Mouse (Mus musculus): Measurements from ENCODE around the gene Bace1. TPM values are rescaled to one million over a fixed set of nuclear protein-coding genes. Genes with fewer than 3 reads are reported as not detected.

Gene Bace1
- total and polyA plus RNA-seq, 2 experiments from 2014 or later: 46.4 to 77.3 TPM

DNA sequence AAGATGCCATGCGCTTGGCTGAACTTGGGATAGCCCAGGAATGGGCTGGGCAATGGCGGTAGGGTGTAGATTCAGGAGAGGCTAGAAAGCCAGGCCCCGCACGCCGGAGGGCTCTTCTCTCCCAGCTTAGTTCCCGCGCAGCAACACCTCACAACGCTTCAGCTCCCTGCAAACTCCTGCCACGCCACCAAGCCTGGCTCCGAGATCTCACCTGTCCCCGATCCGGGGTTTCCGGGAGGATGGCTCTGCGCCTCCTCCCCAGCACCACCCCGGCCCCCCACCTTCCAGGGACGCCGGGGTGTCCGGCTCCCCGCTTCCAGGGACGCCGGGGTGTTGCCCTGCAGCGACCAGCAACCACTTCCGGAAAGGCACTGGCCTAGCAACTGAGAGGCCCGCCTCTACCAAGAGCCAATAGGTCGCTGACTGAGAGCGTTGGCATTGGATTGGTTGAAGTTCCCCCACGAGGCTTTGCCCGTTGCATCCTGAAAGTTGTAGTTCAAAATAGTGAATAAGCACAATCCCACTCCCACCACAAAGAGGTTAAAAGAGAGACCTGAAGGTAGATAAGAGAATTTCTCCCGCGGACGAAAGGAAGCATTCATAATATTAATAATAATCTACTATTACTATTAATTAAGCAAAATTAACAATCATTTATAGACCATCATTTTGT is 10.0 kb upstream of the Bace1 start, which contains the start of gene Cep164:
Cep164 (minus strand) TSS at position 401 of the 673 bp plus-strand sequence.
- no peaks in the 10 kb centered on the region; the same call in 1 of the 2 replicates for H3K4me1 ChIP-seq (ENCODE audit: insufficient read depth, low read length)
- no peak for TF ChIP-seq CTCF (IDR thresholded peaks at IDR 0.05)
- ATAC-seq (ENCODE audit: low FRiP score) (peak; percentile 94), DNase-seq (ENCODE audit: low spot score) (peak; percentile 98)
- peak within 1 kb of the TSS; percentile 71 for H3K27ac ChIP-seq (ENCODE audit: low read depth, low read length)
- no peaks in the 10 kb centered on the region for H3K27me3 ChIP-seq (ENCODE audit: insufficient read depth, low read length)
- H3K4me2 ChIP-seq (ENCODE audit: low read depth, low read length, poor library complexity, severe bottlenecking): peak within 1 kb of the TSS; percentile 86
- H3K36me3 ChIP-seq (ENCODE audit: insufficient read depth, low read length): no peaks in the 10 kb centered on the region
- WGBS: under 1% methylated on average over 31 of the region's 31 CpGs
- no peaks in the 10 kb centered on the region for H3K9me3 ChIP-seq (ENCODE audit: low read length)
- H3K9ac ChIP-seq (replicated peaks; ENCODE audit: low read length, poor library complexity, severe bottlenecking): peak within 1 kb of the TSS; percentile 63
- peak within 1 kb of the TSS; percentile 78 for H3K4me3 ChIP-seq (ENCODE audit: low read depth, low read length)

DNA sequence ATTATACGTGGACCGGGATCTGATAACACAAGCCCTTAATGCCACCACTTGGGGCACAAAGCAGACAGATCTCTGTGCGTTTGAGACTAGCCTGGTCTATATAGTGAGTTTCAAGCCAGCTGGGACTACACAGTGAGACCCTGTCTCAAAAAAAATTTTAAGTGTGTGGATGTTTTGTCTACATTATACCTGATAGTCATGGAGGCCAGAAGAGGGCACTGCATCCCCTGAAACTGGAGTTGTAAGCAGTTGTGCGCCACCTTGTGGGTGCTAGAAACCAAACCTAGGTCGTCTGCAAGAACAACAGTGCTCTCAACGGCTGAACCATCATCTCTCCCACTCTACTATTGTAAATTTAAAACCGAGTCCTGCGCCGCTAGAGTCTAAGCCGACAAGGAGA is 9.3 kb upstream of the Bace1 start:
- 28% methylated on average over 10 of the region's 10 CpGs for WGBS
- peak; percentile 98 for TF ChIP-seq CTCF (IDR thresholded peaks at IDR 0.05)
- Histone ChIP-seq H3K9ac (replicated peaks; ENCODE audit: low read length, poor library complexity, severe bottlenecking) (no peak overlapping the region), H3K9me3 (ENCODE audit: low read length) (no peaks in the 10 kb centered on the region), H3K27ac (ENCODE audit: low read depth, low read length) (no peak overlapping the region), H3K27me3 (ENCODE audit: insufficient read depth, low read length) (no peaks in the 10 kb centered on the region), H3K4me3 (ENCODE audit: low read depth, low read length) (peak overlapping the region; percentile 78), H3K4me1 (ENCODE audit: insufficient read depth, low read length) (no peaks in the 10 kb centered on the region; the same call in 1 of the 2 replicates), H3K4me2 (ENCODE audit: low read depth, low read length, poor library complexity, severe bottlenecking) (peak overlapping the region; percentile 86), H3K36me3 (ENCODE audit: insufficient read depth, low read length) (no peaks in the 10 kb centered on the region)
- peak; percentile 94 for DNase-seq (ENCODE audit: low spot score)
- ATAC-seq (ENCODE audit: low FRiP score): peak; percentile 69

GRCm38 (mm10) chr9:45832898-45833297 is 5.5 kb upstream of the Bace1 start:
- ATAC-seq (ENCODE audit: low FRiP score) (no peak), DNase-seq (ENCODE audit: low spot score) (no peak)
- H3K4me2 ChIP-seq (ENCODE audit: low read depth, low read length, poor library complexity, severe bottlenecking): no peak overlapping the region
- no peak overlapping the region for H3K9ac ChIP-seq (replicated peaks; ENCODE audit: low read length, poor library complexity, severe bottlenecking)
- H3K27ac ChIP-seq (ENCODE audit: low read depth, low read length): no peak overlapping the region
- H3K4me1 ChIP-seq (ENCODE audit: insufficient read depth, low read length): no peaks in the 10 kb centered on the region
- no peaks in the 10 kb centered on the region for H3K27me3 ChIP-seq (ENCODE audit: insufficient read depth, low read length)
- 94% methylated on average over 2 of the region's 2 CpGs for WGBS
- no peaks in the 10 kb centered on the region for H3K36me3 ChIP-seq (ENCODE audit: insufficient read depth, low read length)
- TF ChIP-seq CTCF (IDR thresholded peaks at IDR 0.05): no peak
- H3K4me3 ChIP-seq (ENCODE audit: low read depth, low read length): no peak overlapping the region
- H3K9me3 ChIP-seq (ENCODE audit: low read length): no peaks in the 10 kb centered on the region

GRCm38 (mm10) chr9:45833461-45833860 is 4.9 kb upstream of the Bace1 start:
- no peak overlapping the region for H3K9ac ChIP-seq (replicated peaks; ENCODE audit: low read length, poor library complexity, severe bottlenecking)
- no peaks in the 10 kb centered on the region for H3K9me3 ChIP-seq (ENCODE audit: low read length)
- H3K27me3 ChIP-seq (ENCODE audit: insufficient read depth, low read length): no peaks in the 10 kb centered on the region
- no peak overlapping the region for H3K27ac ChIP-seq (ENCODE audit: low read depth, low read length)
- no peaks in the 10 kb centered on the region for H3K36me3 ChIP-seq (ENCODE audit: insufficient read depth, low read length)
- no peak overlapping the region for H3K4me2 ChIP-seq (ENCODE audit: low read depth, low read length, poor library complexity, severe bottlenecking)
- H3K4me1 ChIP-seq (ENCODE audit: insufficient read depth, low read length): no peaks in the 10 kb centered on the region
- 83% methylated on average over 2 of the region's 2 CpGs for WGBS
- H3K4me3 ChIP-seq (ENCODE audit: low read depth, low read length): no peak overlapping the region
- DNase-seq (ENCODE audit: low spot score) (no peak), ATAC-seq (ENCODE audit: low FRiP score) (no peak)
- TF ChIP-seq CTCF (IDR thresholded peaks at IDR 0.05): no peak

DNA sequence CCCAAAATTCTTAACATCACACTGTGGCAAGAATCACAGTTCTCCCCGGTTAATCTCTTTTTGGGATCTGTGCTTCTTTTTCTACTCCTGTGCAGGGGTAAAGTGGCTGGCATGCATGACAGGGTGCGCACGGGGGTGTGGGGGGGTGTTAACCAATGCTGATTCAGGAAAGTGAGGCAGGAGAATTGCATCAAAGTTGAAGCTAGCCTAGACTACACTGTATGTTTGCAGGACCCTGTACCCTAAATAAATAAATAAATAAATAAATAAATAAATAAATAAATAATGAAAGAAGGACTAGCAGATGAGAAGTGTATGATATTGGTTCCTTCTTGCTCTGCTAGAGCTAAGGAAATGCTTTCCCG is 329 bp upstream of the Bace1 start:
- Histone ChIP-seq H3K4me2 (ENCODE audit: low read depth, low read length, poor library complexity, severe bottlenecking) (no peak overlapping the region), H3K4me3 (ENCODE audit: low read depth, low read length) (peak overlapping the region; percentile 94), H3K27me3 (ENCODE audit: insufficient read depth, low read length) (no peaks in the 10 kb centered on the region), H3K9ac (replicated peaks; ENCODE audit: low read length, poor library complexity, severe bottlenecking) (no peak overlapping the region), H3K4me1 (ENCODE audit: insufficient read depth, low read length) (peaks cover 21% of the 10 kb centered on the region), H3K36me3 (ENCODE audit: insufficient read depth, low read length) (no peaks in the 10 kb centered on the region), H3K9me3 (ENCODE audit: low read length) (no peaks in the 10 kb centered on the region), H3K27ac (ENCODE audit: low read depth, low read length) (no peak overlapping the region)
- no peak for TF ChIP-seq CTCF (IDR thresholded peaks at IDR 0.05)
- WGBS: 17% methylated on average over 4 of the region's 4 CpGs
- no peak for DNase-seq (ENCODE audit: low spot score)
- ATAC-seq (ENCODE audit: low FRiP score): no peak

DNA sequence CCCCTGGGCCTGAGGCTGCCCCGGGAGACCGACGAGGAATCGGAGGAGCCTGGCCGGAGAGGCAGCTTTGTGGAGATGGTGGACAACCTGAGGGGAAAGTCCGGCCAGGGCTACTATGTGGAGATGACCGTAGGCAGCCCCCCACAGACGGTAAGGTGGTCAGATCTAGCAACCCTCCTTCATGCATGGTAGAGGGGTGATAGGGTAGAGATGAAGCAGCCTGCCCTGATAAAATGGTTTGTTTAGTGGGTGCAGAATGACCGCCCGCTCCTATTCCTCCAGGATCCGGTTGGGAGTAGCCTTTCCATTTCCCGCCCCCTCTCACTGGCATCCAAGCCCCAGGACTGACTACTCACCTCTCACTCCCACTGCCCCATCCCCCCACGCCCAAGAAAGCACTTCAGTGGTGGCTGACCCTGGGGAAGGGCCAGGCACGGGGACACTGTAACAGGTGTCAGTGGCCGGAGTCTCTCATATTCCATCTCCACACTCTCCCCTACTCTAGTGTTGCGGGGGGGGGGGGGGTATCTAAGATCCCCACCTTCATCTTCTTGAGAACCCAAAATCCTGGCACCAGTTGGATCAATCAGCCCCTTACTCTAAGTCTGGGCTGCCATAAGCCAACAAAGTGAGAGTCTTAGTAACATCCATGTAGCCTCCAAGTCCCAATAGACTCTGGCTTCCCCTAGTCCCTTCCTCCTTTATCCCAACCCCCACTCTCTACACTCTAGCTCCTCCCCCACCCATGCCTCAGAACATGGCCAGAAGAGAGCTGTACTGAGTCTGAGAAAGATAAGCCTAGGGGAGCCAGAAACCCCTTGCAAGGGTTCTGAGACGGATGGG is 980 bp downstream of the Bace1 start:
- Histone ChIP-seq H3K4me2 (ENCODE audit: low read depth, low read length, poor library complexity, severe bottlenecking) (peak overlapping the region; percentile 98), H3K36me3 (ENCODE audit: insufficient read depth, low read length) (no peaks in the 10 kb centered on the region), H3K9ac (replicated peaks; ENCODE audit: low read length, poor library complexity, severe bottlenecking) (peak overlapping the region; percentile 85), H3K27me3 (ENCODE audit: insufficient read depth, low read length) (no peaks in the 10 kb centered on the region), H3K9me3 (ENCODE audit: low read length) (no peaks in the 10 kb centered on the region), H3K27ac (ENCODE audit: low read depth, low read length) (peak overlapping the region; percentile 83), H3K4me1 (ENCODE audit: insufficient read depth, low read length) (peaks cover 21% of the 10 kb centered on the region), H3K4me3 (ENCODE audit: low read depth, low read length) (peak overlapping the region; percentile 94)
- no peak for TF ChIP-seq CTCF (IDR thresholded peaks at IDR 0.05)
- DNase-seq (ENCODE audit: low spot score) (no peak), ATAC-seq (ENCODE audit: low FRiP score) (peak; percentile 28; the same call in 1 of the 2 replicates)
- WGBS: 13% methylated on average over 17 of the region's 17 CpGs

All from midbrain, postnatal 0 days (tissue).